Mouse (Mus musculus): ENCODE data around the gene Nos1ap. TPM values are rescaled to one million over a fixed set of nuclear protein-coding genes. Genes with fewer than 3 reads are reported as not detected.

Gene Nos1ap
- polyA plus RNA-seq, 1 experiment from 2014 or later = 8.0 TPM

- no peaks in the 10 kb centered on the region for H3K9me3 ChIP-seq (ENCODE audit: low read length)
- no peak for ATAC-seq
- no peak overlapping the region for H3K4me3 ChIP-seq (ENCODE audit: low read depth, low read length)
- H3K27me3 ChIP-seq (replicated peaks; ENCODE audit: insufficient read depth, low read length) = no peaks in the 10 kb centered on the region
- WGBS = 30% methylated on average over 13 of the region's 13 CpGs
- DNase-seq (ENCODE audit: low spot score) = no peak
- TF ChIP-seq CTCF (IDR thresholded peaks at IDR 0.05) (no peak), EP300 (IDR thresholded peaks at IDR 0.05) (no peak)
- H3K36me3 ChIP-seq (ENCODE audit: insufficient read depth, low read length) = no peaks in the 10 kb centered on the region
- H3K4me1 ChIP-seq (ENCODE audit: insufficient read depth, low read depth, low read length) = peaks cover 5% of the 10 kb centered on the region; the same call in 1 of the 2 replicates
- no peak overlapping the region for H3K27ac ChIP-seq (ENCODE audit: low read length)
- H3K9ac ChIP-seq (replicated peaks; ENCODE audit: low read depth) = no peak overlapping the region
- H3K4me2 ChIP-seq (replicated peaks; ENCODE audit: low read depth, low read length) = no peak overlapping the region
These were observed 9.1 kb downstream of the Nos1ap start for GRCm38 (mm10) chr1:170580485-170581110.

GRCm38 (mm10) chr1:170579476-170579875 lies 10.2 kb downstream of the Nos1ap start:
- no peak overlapping the region for H3K4me3 ChIP-seq (ENCODE audit: low read depth, low read length)
- ATAC-seq (no peak), DNase-seq (ENCODE audit: low spot score) (no peak)
- no peaks in the 10 kb centered on the region for H3K36me3 ChIP-seq (ENCODE audit: insufficient read depth, low read length)
- H3K9me3 ChIP-seq (ENCODE audit: low read length) = no peaks in the 10 kb centered on the region
- no peak overlapping the region for H3K4me2 ChIP-seq (replicated peaks; ENCODE audit: low read depth, low read length)
- no peak overlapping the region for H3K9ac ChIP-seq (replicated peaks; ENCODE audit: low read depth)
- TF ChIP-seq CTCF (IDR thresholded peaks at IDR 0.05) (no peak), EP300 (IDR thresholded peaks at IDR 0.05) (no peak)
- H3K27me3 ChIP-seq (replicated peaks; ENCODE audit: insufficient read depth, low read length) = no peaks in the 10 kb centered on the region
- 94% methylated on average over 4 of the region's 5 CpGs for WGBS
- no peak overlapping the region for H3K27ac ChIP-seq (ENCODE audit: low read length)
- peaks cover 5% of the 10 kb centered on the region; the same call in 1 of the 2 replicates for H3K4me1 ChIP-seq (ENCODE audit: insufficient read depth, low read depth, low read length)

DNA sequence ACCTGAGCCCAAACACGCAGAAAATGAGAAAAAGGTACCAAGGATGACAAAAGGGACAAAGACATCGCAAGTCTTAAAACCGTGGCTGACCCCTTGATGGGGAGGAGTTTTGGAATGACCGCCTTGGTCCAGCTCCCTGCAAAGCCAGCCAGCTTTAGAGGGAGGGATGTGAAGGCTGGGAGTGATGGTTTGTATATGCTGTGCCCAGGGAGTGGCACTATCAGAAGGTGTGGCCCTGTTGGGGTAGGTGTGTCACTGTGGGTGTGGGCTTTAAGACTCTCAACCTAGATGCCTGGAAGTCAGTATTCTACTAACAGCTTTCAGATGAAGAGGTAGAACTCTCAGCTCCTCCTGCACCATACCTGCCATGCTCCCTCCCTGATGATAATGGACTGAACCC lies 10.6 kb downstream of the Nos1ap start:
- WGBS = 96% methylated on average over 4 of the region's 4 CpGs
- no peak overlapping the region for H3K4me2 ChIP-seq (replicated peaks; ENCODE audit: low read depth, low read length)
- no peak overlapping the region for H3K4me3 ChIP-seq (ENCODE audit: low read depth, low read length)
- H3K9me3 ChIP-seq (ENCODE audit: low read length) = no peaks in the 10 kb centered on the region
- H3K27ac ChIP-seq (ENCODE audit: low read length) = no peak overlapping the region
- DNase-seq (ENCODE audit: low spot score) (no peak), ATAC-seq (no peak)
- peaks cover 5% of the 10 kb centered on the region; the same call in 1 of the 2 replicates for H3K4me1 ChIP-seq (ENCODE audit: insufficient read depth, low read depth, low read length)
- H3K36me3 ChIP-seq (ENCODE audit: insufficient read depth, low read length) = no peaks in the 10 kb centered on the region
- TF ChIP-seq EP300 (IDR thresholded peaks at IDR 0.05) (no peak), CTCF (IDR thresholded peaks at IDR 0.05) (no peak)
- no peak overlapping the region for H3K9ac ChIP-seq (replicated peaks; ENCODE audit: low read depth)
- H3K27me3 ChIP-seq (replicated peaks; ENCODE audit: insufficient read depth, low read length) = no peaks in the 10 kb centered on the region

DNA sequence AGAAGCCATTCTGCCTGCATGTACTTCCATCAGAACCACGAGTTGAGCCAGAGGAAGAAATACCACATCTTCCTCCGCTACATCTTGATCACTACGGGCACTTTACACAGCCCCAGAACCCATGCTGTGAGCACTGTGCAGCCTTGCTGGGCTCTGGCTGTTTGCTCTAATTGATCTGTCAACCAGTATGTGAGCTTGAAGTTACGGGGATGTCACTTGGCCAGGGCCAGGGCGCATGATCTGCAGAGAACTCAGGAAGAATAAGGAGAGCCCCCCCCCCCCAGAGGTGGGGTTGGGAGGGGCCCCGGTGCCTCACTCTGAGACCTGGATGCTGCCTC lies 13.0 kb downstream of the Nos1ap start:
- ATAC-seq = no peak
- no peaks in the 10 kb centered on the region; the same call in 1 of the 2 replicates for H3K9me3 ChIP-seq (ENCODE audit: low read length)
- H3K4me3 ChIP-seq (ENCODE audit: low read depth, low read length) = no peak overlapping the region
- no peak overlapping the region for H3K27ac ChIP-seq (ENCODE audit: low read length)
- no peak overlapping the region for H3K9ac ChIP-seq (replicated peaks; ENCODE audit: low read depth)
- peaks cover 5% of the 10 kb centered on the region; the same call in 1 of the 2 replicates for H3K4me1 ChIP-seq (ENCODE audit: insufficient read depth, low read depth, low read length)
- no peak for DNase-seq (ENCODE audit: low spot score)
- no peaks in the 10 kb centered on the region for H3K36me3 ChIP-seq (ENCODE audit: insufficient read depth, low read length)
- no peaks in the 10 kb centered on the region for H3K27me3 ChIP-seq (replicated peaks; ENCODE audit: insufficient read depth, low read length)
- WGBS = 59% methylated on average over 6 of the region's 6 CpGs
- no peak overlapping the region for H3K4me2 ChIP-seq (replicated peaks; ENCODE audit: low read depth, low read length)
- TF ChIP-seq EP300 (IDR thresholded peaks at IDR 0.05) = no peak
- no peak for TF ChIP-seq CTCF (IDR thresholded peaks at IDR 0.05)

DNA sequence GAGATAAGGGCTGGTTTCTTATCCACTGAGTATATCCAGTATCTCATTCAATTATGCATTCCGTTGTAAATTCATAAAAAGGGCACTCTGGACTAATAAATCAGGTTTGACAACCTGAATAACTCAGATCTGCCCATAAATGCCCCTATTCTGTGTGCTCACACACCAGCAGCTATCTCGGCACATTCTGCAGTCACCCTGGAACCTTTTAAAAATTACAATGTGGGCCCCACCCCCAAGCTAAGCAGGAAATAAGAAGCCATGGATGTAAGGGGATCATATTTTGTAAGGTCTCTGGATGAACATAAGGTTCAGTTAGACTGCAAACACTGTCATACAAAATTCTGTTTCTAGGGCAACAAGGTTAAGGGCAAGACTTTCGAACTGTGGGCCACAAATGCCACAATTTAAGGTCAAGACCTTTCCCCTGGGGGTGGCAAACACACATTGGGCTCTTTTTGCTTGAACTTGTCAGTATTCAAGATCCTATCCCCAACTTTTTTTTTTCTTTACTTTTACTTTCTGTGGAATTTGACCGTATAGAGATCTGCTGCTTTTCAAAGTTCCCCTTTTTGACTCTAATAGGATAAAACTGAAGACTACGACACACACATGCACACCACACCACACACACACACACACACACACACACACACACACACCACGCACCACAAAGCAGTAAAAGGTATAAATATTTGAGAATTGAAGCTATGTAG lies 13.5 kb downstream of the Nos1ap start:
- TF ChIP-seq CTCF (IDR thresholded peaks at IDR 0.05) = no peak
- TF ChIP-seq EP300 (IDR thresholded peaks at IDR 0.05) = no peak
- DNase-seq (ENCODE audit: low spot score) (no peak), ATAC-seq (no peak)
- Histone ChIP-seq H3K4me3 (ENCODE audit: low read depth, low read length) (no peak overlapping the region), H3K4me1 (ENCODE audit: insufficient read depth, low read depth, low read length) (peaks cover 2% of the 10 kb centered on the region; the same call in 1 of the 2 replicates), H3K36me3 (ENCODE audit: insufficient read depth, low read length) (no peaks in the 10 kb centered on the region), H3K27ac (ENCODE audit: low read length) (no peak overlapping the region), H3K9ac (replicated peaks; ENCODE audit: low read depth) (no peak overlapping the region), H3K9me3 (ENCODE audit: low read length) (no peaks in the 10 kb centered on the region; the same call in 1 of the 2 replicates), H3K4me2 (replicated peaks; ENCODE audit: low read depth, low read length) (no peak overlapping the region), H3K27me3 (replicated peaks; ENCODE audit: insufficient read depth, low read length) (no peaks in the 10 kb centered on the region)
- WGBS = 49% methylated on average over 6 of the region's 6 CpGs

DNA sequence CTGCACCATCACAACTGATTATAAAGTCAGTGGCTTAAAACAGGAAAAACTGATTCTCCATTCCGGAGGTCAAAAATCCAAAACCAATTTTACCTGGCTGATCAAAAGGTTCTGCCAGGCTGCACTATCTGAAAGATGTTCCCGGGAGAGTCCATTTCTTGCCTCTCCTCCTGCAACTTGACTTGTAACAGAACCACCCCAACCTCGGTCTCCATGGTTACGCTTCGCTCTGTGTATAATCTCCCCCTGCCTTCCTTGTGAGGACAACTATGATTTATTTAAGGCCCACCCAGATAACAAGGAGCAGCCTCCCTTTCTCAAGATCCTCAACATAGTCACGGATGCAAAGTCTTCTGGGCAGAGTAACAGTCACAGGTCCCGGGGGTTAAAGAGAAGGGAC lies 16.5 kb downstream of the Nos1ap start:
- no peak overlapping the region for H3K4me2 ChIP-seq (replicated peaks; ENCODE audit: low read depth, low read length)
- H3K4me1 ChIP-seq (ENCODE audit: insufficient read depth, low read depth, low read length) = no peaks in the 10 kb centered on the region; the same call in 1 of the 2 replicates
- H3K4me3 ChIP-seq (ENCODE audit: low read depth, low read length) = no peak overlapping the region
- WGBS = 73% methylated on average over 7 of the region's 7 CpGs
- DNase-seq (ENCODE audit: low spot score) (no peak), ATAC-seq (no peak)
- H3K27ac ChIP-seq (ENCODE audit: low read length) = no peak overlapping the region
- TF ChIP-seq EP300 (IDR thresholded peaks at IDR 0.05) (no peak), CTCF (IDR thresholded peaks at IDR 0.05) (no peak)
- no peaks in the 10 kb centered on the region for H3K27me3 ChIP-seq (replicated peaks; ENCODE audit: insufficient read depth, low read length)
- no peaks in the 10 kb centered on the region for H3K36me3 ChIP-seq (ENCODE audit: insufficient read depth, low read length)
- no peak overlapping the region for H3K9ac ChIP-seq (replicated peaks; ENCODE audit: low read depth)
- H3K9me3 ChIP-seq (ENCODE audit: low read length) = no peaks in the 10 kb centered on the region; the same call in 1 of the 2 replicates

Measured in lung, postnatal 0 days (tissue).